Mouse (Mus musculus): ENCODE results near the gene Mllt6.
"Not testable (repeated sequence)": the region's sequence is repeated elsewhere in the genome, so short reads cannot be mapped to it uniquely, and the experiment has no call there.

Gene Mllt6

GRCm38 (mm10) chr11:97643380-97644055, 19.7 kb upstream of the Mllt6 start:
- in situ Hi-C loops (cut with MboI; ENCODE audit: low sequenced_read_pairs), result loop anchor here (10.0 kb wide), 1 partner anchor 51 kb away; no protein-coding TSS in a partner anchor

GRCm38 (mm10) chr11:97644834-97645233, 18.4 kb upstream of the Mllt6 start:
- in situ Hi-C loops (cut with MboI; ENCODE audit: low sequenced_read_pairs), result loop anchor here (10.0 kb wide), 1 partner anchor 50 kb away; no protein-coding TSS in a partner anchor

- in situ Hi-C loops (cut with MboI; ENCODE audit: low sequenced_read_pairs), result loop anchor here (10.0 kb wide), 1 partner anchor 46 kb away; no protein-coding TSS in a partner anchor
Measured at GRCm38 (mm10) chr11:97648541-97648940, 14.7 kb upstream of the Mllt6 start.

- in situ Hi-C loops (cut with MboI; ENCODE audit: low sequenced_read_pairs), result no loop called here
Measured at GRCm38 (mm10) chr11:97650341-97650740, 12.9 kb upstream of the Mllt6 start.

- in situ Hi-C loops (cut with MboI; ENCODE audit: low sequenced_read_pairs), result not testable (repeated sequence)
Measured at GRCm38 (mm10) chr11:97653376-97653775, 9.8 kb upstream of the Mllt6 start.

- in situ Hi-C loops (cut with MboI; ENCODE audit: low sequenced_read_pairs), result no loop called here
Measured at GRCm38 (mm10) chr11:97654210-97654609, 9.0 kb upstream of the Mllt6 start.

GRCm38 (mm10) chr11:97656269-97656971, 6.8 kb upstream of the Mllt6 start:
- in situ Hi-C loops (cut with MboI; ENCODE audit: low sequenced_read_pairs), result no loop called here

- in situ Hi-C loops (cut with MboI; ENCODE audit: low sequenced_read_pairs), result no loop called here
Measured at GRCm38 (mm10) chr11:97657184-97657945, 5.8 kb upstream of the Mllt6 start.

GRCm38 (mm10) chr11:97657967-97658366, 5.2 kb upstream of the Mllt6 start:
- in situ Hi-C loops (cut with MboI; ENCODE audit: low sequenced_read_pairs), result not testable (repeated sequence)

GRCm38 (mm10) chr11:97658751-97659266, 4.4 kb upstream of the Mllt6 start:
- in situ Hi-C loops (cut with MboI; ENCODE audit: low sequenced_read_pairs), result no loop called here

- in situ Hi-C loops (cut with MboI; ENCODE audit: low sequenced_read_pairs), result no loop called here
Measured at GRCm38 (mm10) chr11:97659267-97659989, 3.8 kb upstream of the Mllt6 start.

- in situ Hi-C loops (cut with MboI; ENCODE audit: low sequenced_read_pairs), result no loop called here
Measured at GRCm38 (mm10) chr11:97659990-97660714, 3.1 kb upstream of the Mllt6 start.

GRCm38 (mm10) chr11:97660734-97661647, 2.2 kb upstream of the Mllt6 start:
- in situ Hi-C loops (cut with MboI; ENCODE audit: low sequenced_read_pairs), result no loop called here

GRCm38 (mm10) chr11:97661648-97662133, 1.5 kb upstream of the Mllt6 start:
- in situ Hi-C loops (cut with MboI; ENCODE audit: low sequenced_read_pairs), result no loop called here

- in situ Hi-C loops (cut with MboI; ENCODE audit: low sequenced_read_pairs), result no loop called here
Measured at GRCm38 (mm10) chr11:97662207-97662892, 864 bp upstream of the Mllt6 start.

GRCm38 (mm10) chr11:97663528-97664338, 519 bp downstream of the Mllt6 start:
- in situ Hi-C loops (cut with MboI; ENCODE audit: low sequenced_read_pairs), result no loop called here

GRCm38 (mm10) chr11:97664339-97664665, 1.1 kb downstream of the Mllt6 start:
- in situ Hi-C loops (cut with MboI; ENCODE audit: low sequenced_read_pairs), result no loop called here
